7 mouse cellular contexts compared by ENCODE assay signal in the genomic region with DNA sequence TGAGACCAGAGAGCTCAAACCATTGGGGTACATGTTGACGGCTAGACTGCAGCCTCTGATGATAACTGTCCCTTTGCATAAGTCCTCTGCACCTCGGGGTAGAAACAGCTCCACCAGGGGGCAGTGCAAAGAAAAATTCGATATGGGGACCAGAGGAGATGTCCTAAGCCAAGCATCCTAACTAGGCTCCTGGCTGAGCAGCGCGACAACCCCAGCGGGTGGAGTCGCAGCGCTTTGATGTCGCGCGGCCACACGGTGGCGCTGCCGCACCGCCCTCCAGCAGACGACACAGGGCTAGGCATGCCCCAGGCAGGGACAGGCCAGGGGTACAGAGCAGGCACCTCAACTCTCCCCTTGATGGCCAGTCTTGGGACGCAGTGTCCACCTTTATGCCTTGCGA.
DNase-seq lines count a peak whose midpoint lies in the region; ATAC-seq lines count a peak whose summit lies in the region.

No protein-coding gene starts in this region.

- no peak overlapping the region for H3K27ac ChIP-seq in embryonic facial prominence, embryonic 13.5 days
- no peak overlapping the region for H3K27ac ChIP-seq in limb, embryonic 13.5 days
- H3K27ac ChIP-seq in midbrain, embryonic 16.5 days (ENCODE audit: low read length): peak overlapping the region; percentile 1

- peaks cover 26% of the 10 kb centered on the region for H3K27me3 ChIP-seq in embryonic facial prominence, embryonic 13.5 days
- H3K27me3 ChIP-seq in limb, embryonic 13.5 days: peaks cover 11% of the 10 kb centered on the region
- no peaks in the 10 kb centered on the region for H3K27me3 ChIP-seq in midbrain, embryonic 16.5 days (ENCODE audit: control insufficient read depth, insufficient read depth, low read depth, low read length)

- DNase-seq in adrenal gland, postnatal 14 days: peak; percentile 90
- peak; percentile 70 for DNase-seq in heart, adult 8-10 months (ENCODE audit: low spot score)
- peak; percentile 58 to 70 for DNase-seq in kidney, adult 8-10 months
- DNase-seq in spleen, postnatal 10 days (ENCODE audit: low spot score in 2 of 2): peak; percentile 49 to 81

- no peaks in the 10 kb centered on the region for H3K9me3 ChIP-seq in embryonic facial prominence, embryonic 13.5 days
- no peaks in the 10 kb centered on the region for H3K9me3 ChIP-seq in limb, embryonic 13.5 days
- H3K9me3 ChIP-seq in midbrain, embryonic 16.5 days (replicated peaks; ENCODE audit: control insufficient read depth, low read length, poor library complexity, severe bottlenecking): no peaks in the 10 kb centered on the region

- peak; percentile 80 for ATAC-seq in embryonic facial prominence, embryonic 13.5 days (ENCODE audit: insufficient number of reproducible peaks, insufficient read depth, low FRiP score, low TSS enrichment, low read depth)
- ATAC-seq in limb, embryonic 13.5 days (ENCODE audit: low FRiP score, low read depth): peak; percentile 89
- ATAC-seq in midbrain, embryonic 16.5 days: peak; percentile 73

- H3K36me3 ChIP-seq in embryonic facial prominence, embryonic 13.5 days: no peaks in the 10 kb centered on the region
- no peaks in the 10 kb centered on the region for H3K36me3 ChIP-seq in limb, embryonic 13.5 days
- H3K36me3 ChIP-seq in midbrain, embryonic 16.5 days (ENCODE audit: control insufficient read depth, insufficient read depth, low read length): no peaks in the 10 kb centered on the region

- peak overlapping the region; percentile 39; the same call in 1 of the 2 replicates for H3K4me2 ChIP-seq in embryonic facial prominence, embryonic 13.5 days
- peak overlapping the region; percentile 24 for H3K4me2 ChIP-seq in limb, embryonic 13.5 days (replicated peaks)
- H3K4me2 ChIP-seq in midbrain, embryonic 16.5 days (ENCODE audit: low read length): peak overlapping the region; percentile 37

- 3% methylated on average over 18 of the region's 18 CpGs for WGBS in embryonic facial prominence, embryonic 13.5 days
- WGBS in limb, embryonic 13.5 days: 5% methylated on average over 18 of the region's 18 CpGs
- WGBS in midbrain, embryonic 16.5 days: 3% methylated on average over 18 of the region's 18 CpGs

- H3K4me1 ChIP-seq in embryonic facial prominence, embryonic 13.5 days: peaks cover 10% of the 10 kb centered on the region; the same call in 1 of the 2 replicates
- H3K4me1 ChIP-seq in limb, embryonic 13.5 days: peaks cover 9% of the 10 kb centered on the region; the same call in 1 of the 2 replicates
- H3K4me1 ChIP-seq in midbrain, embryonic 16.5 days (ENCODE audit: control insufficient read depth, insufficient read depth, low read length): peaks cover 36% of the 10 kb centered on the region

- no peak overlapping the region for H3K4me3 ChIP-seq in embryonic facial prominence, embryonic 13.5 days
- H3K4me3 ChIP-seq in limb, embryonic 13.5 days: no peak overlapping the region
- no peak overlapping the region for H3K4me3 ChIP-seq in midbrain, embryonic 16.5 days (ENCODE audit: low read depth, low read length)

- H3K9ac ChIP-seq in embryonic facial prominence, embryonic 13.5 days: 0 out of 2 replicates have a peak overlapping the region, but pooled peaks have one; percentile 12
- no peak overlapping the region for H3K9ac ChIP-seq in limb, embryonic 13.5 days
- no peak overlapping the region; the same call in 1 of the 2 replicates for H3K9ac ChIP-seq in midbrain, embryonic 16.5 days (ENCODE audit: low read depth, low read length)
